Mouse (Mus musculus) splenic B cell, adult 2 months (primary cell): Measurements from ENCODE around the gene Mbnl2.
A peak's percentile ranks its signal among the peaks of the same experiment; 100 is the strongest.

ENCODE experiments used
- DNase-seq: peaks from one replicate; pipeline ENCODE4 v3.0.0-alpha.2; 2011; ENCODE audit warnings: low read depth, low spot score
- H3K27me3 ChIP-seq: 2 replicates; pipeline ENCODE4 v1.6.1; 2012; ENCODE audit warnings: mild to moderate bottlenecking, low read length, moderate library complexity, mixed read lengths; ENCODE audit not compliant: control insufficient read depth, poor library complexity, insufficient read depth, severe bottlenecking
- H3K36me3 ChIP-seq: 2 replicates; pipeline ENCODE4 v1.6.1; 2012; ENCODE audit warnings: mild to moderate bottlenecking, low read length, moderate library complexity, mixed read lengths; ENCODE audit not compliant: control insufficient read depth, poor library complexity, insufficient read depth, severe bottlenecking

The Mbnl2 gene

GRCm38 (mm10) chr14:120298439-120298838, 23.0 kb downstream of the Mbnl2 start:
- H3K27me3 ChIP-seq: no peaks in the 10 kb centered on the region; the same call in 1 of the 2 replicates
- DNase-seq: no peak
- H3K36me3 ChIP-seq: no peaks in the 10 kb centered on the region

DNA sequence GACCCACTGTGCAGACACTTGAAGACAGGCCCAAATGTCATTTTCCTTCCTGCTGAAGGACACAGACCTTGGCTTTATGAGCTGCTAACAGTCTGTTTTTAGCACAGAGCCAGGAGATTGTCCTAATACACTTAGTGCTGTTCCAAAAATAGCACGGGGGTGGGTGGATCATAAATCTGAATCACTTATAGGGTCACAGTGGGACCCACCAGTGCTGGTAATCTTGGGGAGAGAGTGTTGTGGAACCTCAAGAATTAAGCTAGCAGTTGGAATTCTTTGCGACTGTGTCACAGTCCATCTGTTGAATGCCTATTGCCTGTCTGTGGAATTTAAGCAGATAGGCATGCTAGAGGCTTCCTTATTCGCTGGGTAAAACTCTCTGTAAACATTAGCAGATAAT, 24.2 kb downstream of the Mbnl2 start:
- Histone ChIP-seq H3K27me3 (no peaks in the 10 kb centered on the region; the same call in 1 of the 2 replicates), H3K36me3 (no peaks in the 10 kb centered on the region)
- no peak for DNase-seq

- DNase-seq: no peak
- Histone ChIP-seq H3K27me3 (no peaks in the 10 kb centered on the region; the same call in 1 of the 2 replicates), H3K36me3 (no peaks in the 10 kb centered on the region)
These were observed 24.7 kb downstream of the Mbnl2 start for GRCm38 (mm10) chr14:120300191-120300590.

GRCm38 (mm10) chr14:120300814-120301213, 25.3 kb downstream of the Mbnl2 start:
- no peak for DNase-seq
- Histone ChIP-seq H3K27me3 (no peaks in the 10 kb centered on the region; the same call in 1 of the 2 replicates), H3K36me3 (no peaks in the 10 kb centered on the region)

GRCm38 (mm10) chr14:120302913-120303548, 27.6 kb downstream of the Mbnl2 start:
- peak; percentile 39 for DNase-seq

GRCm38 (mm10) chr14:120306229-120306628, 30.8 kb downstream of the Mbnl2 start:
- H3K36me3 ChIP-seq: no peaks in the 10 kb centered on the region
- no peak for DNase-seq
- no peaks in the 10 kb centered on the region for H3K27me3 ChIP-seq

More at GRCm38 (mm10) chr14:120302913-120303548, 27.6 kb downstream of the Mbnl2 start:
- Histone ChIP-seq H3K36me3 (no peaks in the 10 kb centered on the region), H3K27me3 (no peaks in the 10 kb centered on the region)

GRCm38 (mm10) chr14:120307356-120307755, 31.9 kb downstream of the Mbnl2 start:
- DNase-seq: no peak
- Histone ChIP-seq H3K36me3 (no peaks in the 10 kb centered on the region), H3K27me3 (no peaks in the 10 kb centered on the region)

- H3K27me3 ChIP-seq: no peaks in the 10 kb centered on the region
- no peaks in the 10 kb centered on the region for H3K36me3 ChIP-seq
- DNase-seq: no peak
These were observed 32.5 kb downstream of the Mbnl2 start for GRCm38 (mm10) chr14:120307963-120308362.

- no peaks in the 10 kb centered on the region for H3K27me3 ChIP-seq
- no peaks in the 10 kb centered on the region; the same call in 1 of the 2 replicates for H3K36me3 ChIP-seq
- DNase-seq: no peak
These were observed 34.2 kb downstream of the Mbnl2 start for GRCm38 (mm10) chr14:120309691-120310090.

- DNase-seq: no peak
- no peaks in the 10 kb centered on the region for H3K27me3 ChIP-seq
- H3K36me3 ChIP-seq: peaks cover 1% of the 10 kb centered on the region; the same call in 1 of the 2 replicates
These were observed 36.0 kb downstream of the Mbnl2 start for GRCm38 (mm10) chr14:120311330-120312097.

DNA sequence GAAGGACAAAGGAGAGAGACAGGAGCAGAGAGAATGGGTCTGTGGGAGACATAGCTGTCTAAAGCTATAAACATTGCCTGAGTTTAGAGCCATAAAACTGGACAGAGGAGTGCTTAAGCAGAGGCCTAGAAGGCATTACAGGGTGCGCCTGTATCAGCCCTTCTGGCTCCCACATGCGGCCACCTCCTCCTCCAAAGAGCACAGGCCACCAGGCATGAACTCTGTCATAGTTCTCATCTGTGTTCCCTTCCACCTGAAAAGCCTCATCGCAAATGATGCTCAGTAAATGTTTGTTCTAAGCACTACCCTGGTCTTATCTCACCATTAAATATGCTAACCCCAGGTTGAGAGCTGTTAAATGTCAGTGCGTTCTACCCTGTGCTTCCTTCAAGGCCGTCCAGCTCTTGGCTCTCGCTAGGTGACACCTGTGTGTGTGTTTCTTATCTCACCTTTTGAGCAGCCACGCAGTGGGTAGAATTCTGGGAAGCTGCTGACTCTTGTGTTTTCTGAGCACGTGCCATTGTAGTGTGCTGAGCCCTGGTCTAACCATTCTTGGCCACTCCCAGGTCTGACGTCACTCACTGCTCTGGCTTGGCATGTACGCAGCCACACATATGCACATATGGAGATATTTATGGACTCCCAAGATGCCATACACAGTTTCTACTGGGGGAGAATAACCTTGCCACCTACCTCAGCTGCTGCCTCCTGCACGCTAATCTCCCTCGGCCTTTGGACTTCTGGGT, 37.4 kb downstream of the Mbnl2 start:
- DNase-seq: no peak
- H3K36me3 ChIP-seq: peaks cover 1% of the 10 kb centered on the region; the same call in 1 of the 2 replicates
- H3K27me3 ChIP-seq: no peaks in the 10 kb centered on the region

- peaks cover 1% of the 10 kb centered on the region; the same call in 1 of the 2 replicates for H3K36me3 ChIP-seq
- no peak for DNase-seq
- no peaks in the 10 kb centered on the region for H3K27me3 ChIP-seq
These were observed 38.0 kb downstream of the Mbnl2 start for GRCm38 (mm10) chr14:120313466-120313865.

DNA sequence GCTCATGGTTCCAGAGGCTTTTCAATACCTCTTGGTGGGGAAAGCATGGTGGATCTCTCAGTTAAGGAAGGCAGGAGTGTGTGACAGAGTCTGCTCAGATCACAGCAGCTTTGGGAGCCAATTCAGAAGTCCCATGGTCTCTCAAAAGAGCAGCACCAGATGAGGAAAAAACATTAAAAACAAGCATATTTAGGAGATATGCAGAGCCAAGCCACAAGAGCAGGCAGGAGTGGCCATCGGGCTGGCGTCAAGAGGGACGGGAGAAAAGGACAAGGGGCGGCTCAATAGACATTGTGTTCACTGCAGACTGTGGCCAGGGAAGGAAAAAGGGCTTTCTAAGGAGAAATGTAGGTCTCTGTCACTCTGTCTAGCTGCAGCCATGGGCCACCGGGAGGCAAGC, 40.3 kb downstream of the Mbnl2 start:
- DNase-seq: no peak
- H3K27me3 ChIP-seq: no peaks in the 10 kb centered on the region
- H3K36me3 ChIP-seq: peaks cover 1% of the 10 kb centered on the region; the same call in 1 of the 2 replicates

GRCm38 (mm10) chr14:120318326-120318935, 43.0 kb downstream of the Mbnl2 start:
- H3K27me3 ChIP-seq: no peaks in the 10 kb centered on the region
- no peak for DNase-seq
- H3K36me3 ChIP-seq: peaks cover 1% of the 10 kb centered on the region; the same call in 1 of the 2 replicates
